Mouse (Mus musculus) frontal cortex, adult 2 months (tissue): Measurements from ENCODE around the gene Oas2. TPM values are rescaled to one million over a fixed set of nuclear protein-coding genes. Genes with fewer than 3 reads are reported as not detected.

Source experiments
- DNase-seq, 2 experiments: peaks; one replicate each; pipeline ENCODE4 v3.0.0; 2022; ENCODE audit warnings: low spot score in 1 of 2; ENCODE audit errors: extremely low spot score in 1 of 2
- polyA plus RNA-seq: library from polyadenylated mRNA; depleted of rRNA; stranded (reverse); fragments of >200 nt; gene quantifications from 2 replicates; pipeline ENCODE4 v1.2.3, GENCODE M21; 2012; rRNA removed

Oas2 gene
- polyA plus RNA-seq, 1 experiment = 0.96 TPM

- DNase-seq = no peak
Observed at GRCm38 (mm10) chr5:120698801-120699391, 50.8 kb downstream of the Oas2 start.

GRCm38 (mm10) chr5:120698181-120698580 is 51.5 kb downstream of the Oas2 start:
- DNase-seq = no peak

GRCm38 (mm10) chr5:120696865-120697264 is 52.8 kb downstream of the Oas2 start:
- no peak for DNase-seq

DNA sequence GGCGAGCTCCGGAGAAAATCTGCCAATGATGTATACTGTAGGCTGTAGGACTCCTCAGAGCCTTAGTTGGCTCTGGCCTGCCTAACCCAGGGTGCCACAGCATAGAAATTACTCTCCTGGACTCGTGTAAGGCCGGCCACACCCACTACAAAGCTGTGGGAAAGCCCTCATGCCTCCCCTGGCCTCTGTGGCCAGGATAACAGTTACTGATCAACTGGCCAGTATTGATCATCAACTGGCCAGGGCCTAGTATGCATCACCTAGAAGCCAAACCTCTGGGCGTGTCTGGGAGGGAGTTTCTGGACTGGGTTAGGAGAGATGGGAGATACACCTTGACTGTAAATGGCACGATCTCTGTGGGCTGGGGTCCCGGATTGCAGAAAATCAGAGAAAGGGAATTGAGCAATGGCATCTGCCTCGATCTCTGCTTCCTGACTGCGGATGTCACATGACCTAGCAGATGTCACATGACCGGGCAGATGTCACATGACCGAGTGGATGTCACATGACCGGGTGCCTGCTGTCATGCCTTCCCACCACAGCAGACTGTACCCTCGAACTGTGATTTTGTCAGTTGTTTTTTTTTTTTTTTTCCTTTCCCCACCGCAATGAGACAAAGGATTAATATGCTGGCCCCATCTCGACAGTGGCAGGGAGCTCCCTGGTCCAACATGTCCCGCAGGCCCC is 53.5 kb downstream of the Oas2 start:
- no peak for DNase-seq

DNA sequence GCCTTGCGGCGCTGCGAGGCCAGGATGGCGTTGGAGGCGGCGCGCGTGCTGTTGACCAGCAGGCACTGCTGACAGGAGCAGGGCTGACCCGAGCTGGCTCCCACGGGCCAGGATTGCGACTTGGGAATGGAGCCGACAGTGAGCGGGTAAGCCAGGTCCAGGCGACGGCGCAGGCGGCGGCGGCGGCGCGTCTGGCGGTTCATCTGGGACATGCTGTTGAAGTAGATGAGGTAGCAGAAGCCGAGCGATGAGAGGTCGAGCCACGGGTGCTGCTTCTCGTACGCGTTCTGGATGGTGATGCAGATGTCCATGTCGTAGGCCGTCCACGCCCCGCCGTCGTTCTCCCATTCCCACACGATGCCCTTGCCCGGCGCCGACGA is 55.0 kb downstream of the Oas2 start:
- DNase-seq = no peak

DNA sequence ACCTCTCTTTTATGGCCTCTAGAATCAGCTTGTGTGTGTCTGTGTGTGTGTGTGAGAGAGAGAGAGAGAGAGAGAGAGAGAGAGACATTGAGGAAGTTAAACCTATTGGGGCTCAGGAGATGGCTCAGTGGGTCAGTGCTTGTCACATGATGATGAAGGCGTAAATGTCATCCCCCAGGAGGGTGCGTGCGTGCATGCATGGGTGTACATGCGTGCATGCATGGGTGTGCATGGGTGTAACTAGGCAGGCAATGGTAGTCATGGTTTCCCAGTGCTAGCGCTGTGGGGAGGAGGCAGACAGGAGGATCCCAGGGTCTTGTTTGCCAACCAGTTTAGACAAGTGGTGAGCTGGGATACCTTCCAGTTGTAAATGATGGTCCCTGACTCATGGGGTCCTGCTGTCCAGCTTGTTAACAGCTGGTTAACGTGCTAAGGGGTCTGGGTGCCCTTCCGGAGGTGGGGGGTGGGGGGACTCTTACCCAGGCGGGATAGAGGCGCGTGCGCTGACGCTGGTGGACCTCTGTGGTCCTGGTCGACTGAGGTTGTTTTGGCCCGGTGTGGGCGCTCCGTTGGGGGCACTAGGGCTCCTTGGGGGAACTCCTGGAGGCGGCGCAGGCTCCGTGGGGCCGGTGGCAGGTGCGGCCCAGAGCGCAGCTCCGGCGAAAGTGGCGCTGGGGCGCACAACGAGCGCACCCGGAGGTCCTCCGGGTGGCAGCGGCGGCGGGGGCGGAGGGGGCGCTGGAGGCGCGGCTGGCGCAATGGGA is 55.5 kb downstream of the Oas2 start:
- no peak for DNase-seq

DNA sequence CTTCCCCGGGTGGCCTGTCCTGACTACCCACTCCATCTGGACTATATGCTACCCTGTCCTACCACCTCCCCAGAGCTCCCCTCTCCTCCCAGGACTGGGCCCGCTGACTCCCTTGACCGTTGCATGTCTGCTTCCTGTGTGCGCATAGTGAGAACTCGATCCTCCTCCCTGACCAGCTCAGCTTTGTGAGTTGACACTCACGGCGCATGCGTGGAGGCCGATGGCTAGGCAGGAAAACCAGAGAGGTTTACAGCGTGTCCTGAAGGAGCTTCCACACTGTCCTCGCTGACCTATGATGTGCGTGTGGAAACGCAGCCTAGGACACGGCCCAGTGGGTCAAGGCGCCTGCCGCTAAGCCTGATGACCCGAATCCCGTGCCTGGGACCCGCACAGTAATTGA is 57.6 kb downstream of the Oas2 start:
- no peak for DNase-seq

DNA sequence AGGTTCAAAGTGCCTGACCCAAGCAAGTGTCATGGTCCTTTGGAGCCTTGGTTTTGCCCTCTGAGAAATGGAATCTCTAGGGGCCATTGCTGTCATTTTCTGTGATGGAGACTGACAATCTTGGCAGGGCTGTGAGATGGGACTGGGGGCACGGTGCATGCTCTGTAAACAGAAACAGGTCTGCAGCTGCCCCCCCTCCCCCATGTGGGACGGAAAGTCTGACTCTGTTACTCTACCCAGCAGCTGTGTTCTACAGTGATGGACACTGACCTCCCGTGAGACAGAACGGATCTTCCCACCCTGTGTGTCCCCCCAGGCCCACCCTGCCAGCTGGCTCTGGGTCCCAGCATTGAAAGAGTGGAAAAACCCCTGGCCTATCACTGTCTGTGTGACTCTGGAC is 59.2 kb downstream of the Oas2 start:
- DNase-seq = no peak

DNA sequence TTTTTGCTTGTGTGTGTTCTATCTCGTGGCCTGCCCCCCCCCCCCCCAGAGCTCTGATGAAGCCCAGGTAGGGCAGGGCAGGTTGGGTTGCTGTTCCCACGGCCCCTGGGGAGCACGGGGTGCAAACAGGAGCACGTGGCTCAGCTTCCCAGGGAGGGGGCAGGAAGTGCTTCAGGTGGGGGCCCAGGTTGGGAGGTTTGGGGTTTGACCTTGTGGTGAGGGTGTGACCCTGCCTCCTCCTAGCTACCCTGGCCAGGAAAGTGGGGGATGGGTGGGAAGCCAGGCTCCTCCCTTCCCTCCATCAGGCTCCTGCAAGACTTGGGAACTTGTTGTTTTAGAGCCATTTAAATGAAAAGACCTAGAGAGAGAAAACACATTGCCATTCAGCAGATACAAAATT is 61.2 kb downstream of the Oas2 start:
- DNase-seq = no peak

DNA sequence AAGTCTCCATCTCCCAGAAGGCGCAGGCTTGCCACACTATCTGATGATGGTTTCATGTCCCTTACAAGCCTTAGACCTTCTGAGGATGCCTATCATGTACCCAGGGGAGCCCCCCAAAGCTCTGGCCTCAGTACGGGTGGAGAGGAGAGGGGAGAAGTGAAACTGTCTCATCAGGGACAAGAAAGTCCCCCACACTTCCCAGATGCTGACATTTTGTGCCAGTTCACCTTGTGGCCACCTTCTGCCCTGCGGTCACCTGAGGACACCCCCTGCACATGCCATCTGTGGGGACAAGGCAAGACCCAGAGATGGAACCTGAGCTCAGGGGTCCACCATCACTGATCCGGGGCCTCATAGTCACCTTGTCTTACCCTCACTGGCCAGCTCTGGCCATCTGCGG is 61.8 kb downstream of the Oas2 start:
- no peak for DNase-seq

DNA sequence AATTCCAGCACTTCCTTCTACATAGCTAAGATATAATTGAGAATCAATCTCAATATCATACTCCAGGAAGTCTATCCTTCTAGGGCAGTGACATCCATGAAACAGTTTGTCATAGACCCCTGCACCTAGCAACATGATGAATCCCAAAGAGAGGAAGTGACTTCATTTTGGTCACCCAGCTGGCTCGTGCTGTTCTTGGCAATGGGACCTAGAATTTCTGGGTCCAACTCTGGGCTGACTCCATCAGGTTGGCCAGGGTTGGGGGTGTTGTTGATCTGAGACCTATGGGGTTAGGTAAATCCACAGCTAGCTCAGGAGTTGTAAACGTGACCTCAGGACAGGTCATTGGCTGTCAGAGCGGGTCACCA is 62.2 kb downstream of the Oas2 start:
- no peak for DNase-seq

DNA sequence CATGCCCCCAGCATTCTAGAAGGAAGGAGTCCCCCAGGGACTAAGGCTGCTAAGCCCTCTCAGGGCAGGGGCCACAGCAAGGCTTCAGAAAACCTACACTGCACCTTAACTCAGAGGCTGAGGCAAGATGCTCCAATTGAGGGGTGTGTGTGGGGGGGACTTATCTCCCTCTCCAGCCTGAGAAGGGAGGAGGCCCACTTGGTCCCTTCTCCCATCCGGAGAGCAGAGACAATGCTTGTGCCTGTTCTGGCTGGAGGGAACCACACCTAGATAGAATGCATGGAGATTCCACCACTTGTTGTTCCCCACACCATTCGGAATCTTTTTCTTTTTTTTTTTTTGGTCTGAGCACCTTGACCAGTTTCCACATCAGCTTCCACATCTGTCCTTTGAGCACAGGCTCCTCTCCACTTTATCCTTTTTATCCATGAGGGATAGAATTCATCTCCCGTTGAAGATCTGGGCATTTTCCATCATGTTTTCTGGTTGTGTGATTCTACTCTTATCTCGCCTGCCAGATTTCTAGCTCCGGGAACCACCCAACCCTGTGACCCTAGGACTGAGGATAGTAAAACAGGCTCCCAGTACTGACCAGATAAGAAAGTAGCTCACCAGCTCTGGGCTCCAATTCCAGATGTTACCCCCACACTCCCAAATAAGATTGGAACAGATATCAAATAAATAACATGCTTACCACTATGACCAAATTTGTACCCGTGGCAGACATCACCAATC is 62.7 kb downstream of the Oas2 start:
- no peak for DNase-seq

GRCm38 (mm10) chr5:120685678-120686077 is 64.0 kb downstream of the Oas2 start:
- DNase-seq = no peak

DNA sequence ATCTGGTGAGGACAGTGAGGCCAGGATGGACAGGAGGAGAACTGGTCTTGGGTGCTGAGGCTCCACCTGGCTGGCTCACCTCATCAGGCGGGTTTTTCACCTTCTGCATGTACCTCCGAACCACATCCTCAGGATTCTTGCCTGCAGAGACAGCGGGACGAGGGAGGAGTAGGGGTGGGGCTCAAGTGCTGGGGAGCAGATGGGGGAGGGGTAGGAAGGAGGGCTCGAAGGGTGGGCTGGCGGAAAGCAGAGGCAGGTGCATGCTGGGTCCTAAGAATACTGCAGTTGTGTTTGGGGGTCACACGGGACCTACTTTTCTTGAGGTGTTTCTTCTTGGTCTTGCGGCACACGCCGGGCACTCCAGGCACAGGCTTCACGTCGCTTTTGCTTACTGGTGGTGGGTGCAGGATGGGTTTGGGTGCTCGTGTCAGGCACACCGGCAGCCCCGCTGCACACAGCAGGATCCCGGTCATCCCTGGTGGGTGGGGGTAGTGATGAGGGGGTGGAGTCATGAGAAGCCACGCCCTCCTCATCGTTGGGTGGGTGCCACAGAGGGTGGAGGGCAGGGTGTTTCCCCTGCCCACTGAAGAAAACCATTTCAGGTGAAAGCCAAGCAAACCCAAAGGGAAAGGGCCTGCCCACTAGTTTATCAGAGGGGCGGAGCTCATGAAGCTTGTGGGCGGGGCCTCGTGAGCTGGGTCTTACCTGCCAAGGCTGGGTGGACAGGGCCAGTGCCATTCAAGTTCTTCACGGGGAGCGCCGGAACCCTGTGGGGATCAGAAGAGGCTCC is 66.5 kb downstream of the Oas2 start:
- DNase-seq = no peak

DNA sequence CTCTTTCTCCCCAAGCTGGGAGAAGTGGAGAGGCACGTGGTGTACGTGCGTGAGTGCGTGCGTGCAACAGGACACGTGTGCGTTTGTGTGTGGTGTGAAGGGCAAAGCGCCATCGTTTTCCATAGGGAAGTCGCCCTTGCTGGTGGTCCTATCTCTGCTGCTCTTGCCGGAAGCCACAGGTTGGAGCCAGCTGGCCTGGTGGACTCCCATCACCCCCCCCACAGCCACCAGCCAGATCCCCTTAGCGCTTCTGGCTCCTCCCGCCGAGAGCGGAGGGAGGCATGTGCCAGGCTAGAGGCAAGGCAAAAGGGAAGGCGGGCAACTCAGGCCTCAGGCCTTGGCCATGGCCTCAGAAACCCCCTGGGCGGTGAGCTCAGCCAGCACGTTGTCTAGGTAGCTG is 68.7 kb downstream of the Oas2 start:
- DNase-seq = no peak

Other genes starting within 250 kb of the Oas2 start
- 38.8 and 42.7 TPM in 2 replicates for gene Plbd2, start 246.2 kb downstream of the Oas2 start, polyA plus RNA-seq
- 5.9 and 6.4 TPM in 2 replicates for gene Slc8b1, start 238.7 kb downstream of the Oas2 start, polyA plus RNA-seq
- gene Tpcn1, start 161.2 kb downstream of the Oas2 start, polyA plus RNA-seq = 37.9 and 39.9 TPM in 2 replicates
- 1.9 and 2.1 TPM in 2 replicates for gene Iqcd, start 160.8 kb downstream of the Oas2 start, polyA plus RNA-seq
- 34.8 and 36.4 TPM in 2 replicates for gene Rita1, start 137.3 kb downstream of the Oas2 start, polyA plus RNA-seq
- gene Ddx54, start 137.1 kb downstream of the Oas2 start, polyA plus RNA-seq = 28.2 and 31.2 TPM in 2 replicates
- gene Cfap73, start 115.6 kb downstream of the Oas2 start, polyA plus RNA-seq = 0.10 TPM in 1 of 2 replicates, not detected in the other
- 63.8 and 71.7 TPM in 2 replicates for gene Rasal1, start 101.0 kb downstream of the Oas2 start, polyA plus RNA-seq
- 93.3 and 99.3 TPM in 2 replicates for gene Dtx1, start 37.9 kb downstream of the Oas2 start, polyA plus RNA-seq
- gene Oas3, start 27.8 kb upstream of the Oas2 start, polyA plus RNA-seq = 0.08 and 0.10 TPM in 2 replicates
- gene Oas1e, start 45.7 kb upstream of the Oas2 start, polyA plus RNA-seq = not detected in 2 replicates
- 1.2 and 1.6 TPM in 2 replicates for gene Oas1c, start 62.7 kb upstream of the Oas2 start, polyA plus RNA-seq
- not detected in 2 replicates for gene Oas1f, start 97.5 kb upstream of the Oas2 start, polyA plus RNA-seq
- gene Oas1h, start 111.6 kb upstream of the Oas2 start, polyA plus RNA-seq = not detected in 2 replicates
- 0.42 and 0.68 TPM in 2 replicates for gene Oas1g, start 137.8 kb upstream of the Oas2 start, polyA plus RNA-seq
- gene Oas1a, start 157.7 kb upstream of the Oas2 start, polyA plus RNA-seq = 1.7 and 2.1 TPM in 2 replicates
- gene Oas1d, start 164.7 kb upstream of the Oas2 start, polyA plus RNA-seq = 0.08 TPM in 1 of 2 replicates, not detected in the other